Mouse (Mus musculus) heart, postnatal 0 days (tissue): Measurements from ENCODE around the gene Nomo1.

Source experiments
- CTCF ChIP-seq: IDR thresholded peaks from 2 replicates; pipeline ENCODE4 v1.5.1; 2016; ENCODE audit warnings: antibody characterized with exemption, control low read depth, low read depth
- EP300 ChIP-seq: IDR thresholded peaks from 2 replicates; pipeline ENCODE4 v1.6.1; 2016; ENCODE audit warnings: antibody characterized with exemption, low read depth

GRCm38 (mm10) chr7:46117035-46117434 is 83.5 kb downstream of the Nomo1 start:
- TF ChIP-seq CTCF: no peak
- no peak for TF ChIP-seq EP300
